Mouse (Mus musculus): ENCODE results near the gene Gm11111. TPM values are rescaled to one million over a fixed set of nuclear protein-coding genes. Genes with fewer than 3 reads are reported as not detected.
"Not testable (repeated sequence)": the region's sequence is repeated elsewhere in the genome, so short reads cannot be mapped to it uniquely, and the experiment has no call there.

The Gm11111 gene
- total RNA-seq, 2 experiments from 2014 or later = not detected

DNA sequence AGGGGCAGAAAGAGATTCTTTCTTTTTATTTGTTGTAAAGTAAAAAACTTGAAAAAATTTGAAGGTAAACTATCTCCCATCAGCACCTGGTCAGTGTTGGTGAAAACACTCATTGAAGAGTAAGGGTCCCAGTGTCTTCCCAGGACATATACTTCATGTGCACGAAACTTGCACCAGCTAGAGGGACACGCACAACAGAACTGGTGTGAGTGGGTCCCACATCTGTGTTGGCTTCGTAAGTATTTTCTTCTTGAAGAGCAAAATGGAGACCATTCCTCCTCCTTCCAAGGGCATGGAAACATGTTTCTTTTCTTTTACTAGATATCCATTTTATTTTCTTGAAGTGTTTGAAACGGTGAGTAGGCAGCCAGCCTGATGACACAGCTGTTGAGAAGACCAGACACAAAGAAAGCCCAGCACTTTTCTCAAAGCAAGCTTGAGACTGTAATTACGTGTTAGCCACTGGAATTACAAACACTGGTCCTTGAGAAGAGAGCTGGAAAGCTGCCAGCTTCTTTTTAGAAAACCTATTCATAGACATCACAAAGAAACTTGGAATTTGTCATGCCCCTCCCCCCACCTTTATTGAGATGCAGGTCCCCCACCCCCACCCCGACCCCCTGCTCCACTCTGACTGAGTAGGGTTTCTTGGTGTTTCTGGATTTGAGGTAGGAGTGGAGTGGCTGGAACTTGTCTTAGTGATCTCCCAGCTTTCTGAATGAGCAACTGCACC is 14.1 kb downstream of the Gm11111 start:
- no peak for DNase-seq (ENCODE audit: low spot score in 2 of 2)
- Histone ChIP-seq H3K4me3 (no peak overlapping the region), H3K27ac (no peak overlapping the region)
- no peak for TF ChIP-seq CTCF (conservative IDR thresholded peaks at IDR 0.05)

GRCm38 (mm10) chr5:98568481-98568880 is 16.0 kb downstream of the Gm11111 start:
- Histone ChIP-seq H3K27ac (no peak overlapping the region), H3K4me3 (no peak overlapping the region)
- DNase-seq (ENCODE audit: low spot score in 2 of 2) = no peak
- no peak for TF ChIP-seq CTCF (conservative IDR thresholded peaks at IDR 0.05)

GRCm38 (mm10) chr5:98569029-98569513 is 16.6 kb downstream of the Gm11111 start:
- no peak overlapping the region for H3K27ac ChIP-seq
- DNase-seq (ENCODE audit: low spot score in 2 of 2) = no peak
- TF ChIP-seq CTCF (conservative IDR thresholded peaks at IDR 0.05) = no peak
- no peak overlapping the region for H3K4me3 ChIP-seq

- no peak; the same call in 1 of the 2 replicates for TF ChIP-seq CTCF (conservative IDR thresholded peaks at IDR 0.05)
- H3K4me3 ChIP-seq = no peak overlapping the region
- H3K27ac ChIP-seq = no peak overlapping the region
- no peak for DNase-seq (ENCODE audit: low spot score in 2 of 2)
These were observed 19.9 kb downstream of the Gm11111 start for GRCm38 (mm10) chr5:98572392-98572791.

GRCm38 (mm10) chr5:98574711-98575470 is 22.4 kb downstream of the Gm11111 start:
- no peak overlapping the region for H3K27ac ChIP-seq
- TF ChIP-seq CTCF (conservative IDR thresholded peaks at IDR 0.05) = no peak
- no peak for DNase-seq (ENCODE audit: low spot score in 2 of 2)

GRCm38 (mm10) chr5:98575471-98575834 is 23.0 kb downstream of the Gm11111 start:
- no peak overlapping the region for H3K4me3 ChIP-seq
- no peak for TF ChIP-seq CTCF (conservative IDR thresholded peaks at IDR 0.05)
- no peak overlapping the region for H3K27ac ChIP-seq
- DNase-seq (ENCODE audit: low spot score in 2 of 2) = no peak

More at GRCm38 (mm10) chr5:98574711-98575470, 22.4 kb downstream of the Gm11111 start:
- no peak overlapping the region for H3K4me3 ChIP-seq

GRCm38 (mm10) chr5:98576538-98576937 is 24.0 kb downstream of the Gm11111 start:
- not testable (repeated sequence) for DNase-seq (ENCODE audit: low spot score in 2 of 2); H3K27ac ChIP-seq; H3K4me3 ChIP-seq

DNA sequence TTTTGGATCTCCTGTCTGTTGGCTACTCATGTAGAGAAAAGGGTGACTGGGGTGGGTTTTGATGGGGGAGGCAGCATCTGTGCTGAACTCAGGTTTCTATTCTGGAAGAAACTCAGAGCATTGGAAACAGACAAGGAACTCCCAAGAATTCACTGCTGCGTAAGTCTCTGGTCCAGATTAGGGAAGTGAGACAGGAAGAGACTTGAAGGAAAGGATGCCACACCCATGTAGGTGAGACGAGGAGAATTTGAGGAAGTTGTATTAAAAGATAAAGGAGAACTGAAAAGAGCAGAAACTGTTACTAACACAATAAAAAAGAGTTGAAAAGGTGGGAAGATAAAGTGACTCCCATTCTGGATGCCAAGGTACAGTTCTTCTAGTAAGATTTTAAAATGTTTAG is 25.9 kb downstream of the Gm11111 start:
- no peak for TF ChIP-seq CTCF (conservative IDR thresholded peaks at IDR 0.05)
- no peak for DNase-seq (ENCODE audit: low spot score in 2 of 2)

DNA sequence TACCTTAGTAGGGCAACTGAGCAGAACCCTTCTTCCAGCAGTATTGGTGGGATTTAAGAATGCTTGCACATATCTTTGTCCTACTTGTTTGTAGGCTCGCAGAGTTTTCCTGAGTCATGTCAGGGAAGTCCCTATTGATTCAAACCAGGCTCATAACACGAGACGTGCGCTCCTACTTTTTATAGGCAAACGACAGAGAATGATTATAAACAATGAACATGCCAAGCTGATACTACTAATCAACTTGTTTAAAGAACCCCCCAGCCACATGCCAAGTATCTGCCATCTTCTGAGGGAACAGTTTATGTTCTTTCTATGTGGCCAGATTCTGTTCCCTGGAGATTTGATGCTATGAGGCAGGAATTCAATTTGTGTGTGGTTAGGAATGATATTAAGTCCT is 28.3 kb downstream of the Gm11111 start:
- no peak overlapping the region for H3K4me3 ChIP-seq
- no peak for TF ChIP-seq CTCF (conservative IDR thresholded peaks at IDR 0.05)
- no peak overlapping the region for H3K27ac ChIP-seq
- no peak for DNase-seq (ENCODE audit: low spot score in 2 of 2)

More for the DNA sequence above, 25.9 kb downstream of the Gm11111 start:
- H3K27ac ChIP-seq = no peak overlapping the region
- H3K4me3 ChIP-seq = no peak overlapping the region

GRCm38 (mm10) chr5:98582051-98582450 is 29.6 kb downstream of the Gm11111 start:
- no peak for TF ChIP-seq CTCF (conservative IDR thresholded peaks at IDR 0.05)
- H3K4me3 ChIP-seq = no peak overlapping the region
- H3K27ac ChIP-seq = no peak overlapping the region
- no peak for DNase-seq (ENCODE audit: low spot score in 2 of 2)

DNA sequence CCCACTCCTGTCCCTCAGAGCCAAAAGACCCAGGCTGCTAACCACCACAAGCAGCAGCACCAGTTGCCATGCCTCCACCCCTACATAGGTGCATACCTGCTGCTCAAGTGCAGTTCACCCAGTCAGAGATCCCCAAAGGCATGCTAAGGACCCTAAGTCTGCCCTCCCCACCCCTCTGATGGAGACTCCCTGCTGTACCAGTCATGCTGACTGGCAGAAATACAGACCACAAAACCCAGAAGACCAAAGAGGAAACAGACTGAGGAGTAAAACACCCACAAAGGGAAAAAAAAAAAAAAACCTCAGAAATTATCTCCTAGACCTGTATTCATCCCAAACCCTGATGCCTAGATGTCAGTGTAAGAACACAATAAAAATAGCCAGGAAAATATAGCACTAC is 33.4 kb downstream of the Gm11111 start:
- H3K27ac ChIP-seq = no peak overlapping the region
- H3K4me3 ChIP-seq = no peak overlapping the region
- no peak for DNase-seq (ENCODE audit: low spot score in 2 of 2)
- TF ChIP-seq CTCF (conservative IDR thresholded peaks at IDR 0.05) = no peak

Other genes starting within 250 kb of the Gm11111 start
- under 1 TPM in 1 of 2 experiments, not detected in 1; 0.64 TPM for gene Cfap299, start 223.4 kb upstream of the Gm11111 start, total RNA-seq (2021)